Mouse (Mus musculus) hindbrain, postnatal 0 days (tissue): Measurements from ENCODE around the gene Kif18a. TPM values are rescaled to one million over a fixed set of nuclear protein-coding genes. Genes with fewer than 3 reads are reported as not detected.

Experiments
- ATAC-seq: fragments of 200-750 bp; cut with Nextera tagmentation; 2 replicates; pipeline ENCODE4 v1.8.0; 2017; ENCODE audit warnings: mild to moderate bottlenecking, moderate TSS enrichment, moderate library complexity
- DNase-seq: peaks from one replicate; pipeline ENCODE4 v3.0.0-alpha.2; 2015; ENCODE audit warnings: low spot score
- H3K27ac ChIP-seq: fragments of 300-500 bp; sonication (generic); 2 replicates; pipeline ENCODE4 v1.5.1; 2014; ENCODE audit warnings: mild to moderate bottlenecking
- H3K27me3 ChIP-seq: fragments of 300-500 bp; sonication (generic); 2 replicates; pipeline ENCODE4 v1.6.1; 2014; ENCODE audit warnings: low read length, mixed read lengths; ENCODE audit not compliant: insufficient read depth
- H3K36me3 ChIP-seq: fragments of 300-500 bp; sonication (generic); 2 replicates; pipeline ENCODE4 v1.6.1; 2014; ENCODE audit warnings: low read length, mixed read lengths; ENCODE audit not compliant: insufficient read depth
- H3K4me1 ChIP-seq: fragments of 300-500 bp; sonication (generic); 2 replicates; pipeline ENCODE4 v1.6.1; 2014; ENCODE audit warnings: antibody characterized with exemption, low read length, mixed read lengths; ENCODE audit not compliant: insufficient read depth
- H3K4me2 ChIP-seq: fragments of 300-500 bp; sonication (generic); 2 replicates; pipeline ENCODE4 v1.6.1; 2014; ENCODE audit warnings: low read depth, mild to moderate bottlenecking, low read length, moderate library complexity, mixed read lengths
- H3K4me3 ChIP-seq: fragments of 300-500 bp; sonication (generic); 2 replicates; pipeline ENCODE4 v1.5.1; 2014; ENCODE audit warnings: low read length
- H3K9ac ChIP-seq: fragments of 300-500 bp; sonication (generic); replicated peaks from 2 replicates; pipeline ENCODE4 v1.6.1; 2014; ENCODE audit warnings: mild to moderate bottlenecking, low read length, moderate library complexity, mixed read lengths
- H3K9me3 ChIP-seq: fragments of 300-500 bp; sonication (generic); 2 replicates; pipeline ENCODE4 v1.6.1; 2016; ENCODE audit warnings: low read length, mixed read lengths
- CTCF ChIP-seq: IDR thresholded peaks from 2 replicates; pipeline ENCODE4 v1.5.1; 2016; ENCODE audit warnings: antibody characterized with exemption, control low read depth, low read depth
- WGBS: fragments of 180-500 bp; shearing (Covaris S2); extraction: QIAGEN DNeasy Blood & Tissue Kit; methylation state at CpG from one replicate; pipeline ENCODE4 v1.1.7; 2014; 5-methylcytosine and 5-hydroxymethylcytosine counted together
- polyA plus RNA-seq: library from polyadenylated mRNA; unstranded; fragments of >200 nt; fragmentation: Nextera tagmentation; extraction: Ambion mirVana; gene quantifications from 2 replicates; pipeline ENCODE4 v1.2.1, GENCODE M21; 2015
- total RNA-seq: library from RNA; depleted of rRNA; stranded (reverse); fragments of >200 nt; gene quantifications from 2 replicates; pipeline ENCODE4 v1.2.3, GENCODE M21; 2014

The Kif18a gene
- total and polyA plus RNA-seq, 2 experiments from 2014 or later = 3.0 to 3.5 TPM

DNA sequence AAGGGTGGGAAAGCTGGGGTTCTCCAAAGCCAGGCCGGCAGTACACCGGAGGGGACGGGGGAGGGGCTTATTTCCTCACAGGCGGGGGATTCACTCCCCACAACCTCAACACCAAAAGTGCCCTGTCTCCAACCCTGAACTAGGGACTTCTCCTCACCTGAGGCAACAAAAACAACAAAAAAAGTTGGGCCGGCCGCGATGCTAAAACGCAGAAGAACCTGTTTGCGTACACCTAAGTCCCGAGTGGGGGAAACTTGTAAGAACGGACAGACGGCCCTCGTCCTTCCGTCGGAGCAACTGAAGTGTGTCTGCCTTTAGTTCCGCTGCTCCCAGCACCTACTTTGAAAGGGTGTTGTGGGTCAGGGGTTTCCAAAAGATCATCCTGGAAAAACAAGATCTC, 2.5 kb upstream of the Kif18a start:
- Histone ChIP-seq H3K4me1 (0 out of 2 replicates have a peak, but pooled peaks cover 7% of the 10 kb centered on the region), H3K9me3 (no peaks in the 10 kb centered on the region), H3K4me3 (peak overlapping the region; percentile 42), H3K4me2 (peak overlapping the region; percentile 63), H3K9ac (peak overlapping the region; percentile 49; the same call in 1 of the 2 replicates), H3K27me3 (no peaks in the 10 kb centered on the region), H3K36me3 (no peaks in the 10 kb centered on the region), H3K27ac (peak overlapping the region; percentile 58; the same call in 1 of the 2 replicates)
- ATAC-seq = no peak
- peak; percentile 44 for DNase-seq
- no peak for TF ChIP-seq CTCF
- WGBS = 1% methylated on average over 16 of the region's 16 CpGs

DNA sequence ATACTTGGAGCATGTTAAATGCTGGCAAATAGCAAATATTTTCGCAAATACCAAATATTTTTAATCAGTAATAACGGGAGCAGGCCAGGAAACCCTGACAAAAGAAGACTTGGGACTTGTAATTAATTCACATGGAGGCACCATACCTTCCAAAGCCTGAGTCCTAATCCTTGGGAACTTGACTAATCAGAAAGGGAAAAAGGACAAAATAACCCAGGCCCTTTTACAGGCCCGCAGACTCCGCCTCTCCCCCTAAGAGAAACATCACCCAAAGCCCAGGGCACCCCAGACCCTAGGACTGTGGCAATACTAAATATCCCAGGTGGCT, 302 bp upstream of the Kif18a start:
- ATAC-seq = no peak
- 0 out of 2 replicates have a peak, but pooled peaks cover 7% of the 10 kb centered on the region for H3K4me1 ChIP-seq
- peak overlapping the region; percentile 68 for H3K4me3 ChIP-seq
- peak overlapping the region; percentile 58 for H3K9ac ChIP-seq
- no peaks in the 10 kb centered on the region for H3K27me3 ChIP-seq
- H3K27ac ChIP-seq = peak overlapping the region; percentile 69
- H3K4me2 ChIP-seq = peak overlapping the region; percentile 96
- TF ChIP-seq CTCF = no peak
- no peaks in the 10 kb centered on the region for H3K9me3 ChIP-seq
- H3K36me3 ChIP-seq = no peaks in the 10 kb centered on the region
- 4% methylated on average over 4 of the region's 4 CpGs for WGBS
- DNase-seq = no peak

DNA sequence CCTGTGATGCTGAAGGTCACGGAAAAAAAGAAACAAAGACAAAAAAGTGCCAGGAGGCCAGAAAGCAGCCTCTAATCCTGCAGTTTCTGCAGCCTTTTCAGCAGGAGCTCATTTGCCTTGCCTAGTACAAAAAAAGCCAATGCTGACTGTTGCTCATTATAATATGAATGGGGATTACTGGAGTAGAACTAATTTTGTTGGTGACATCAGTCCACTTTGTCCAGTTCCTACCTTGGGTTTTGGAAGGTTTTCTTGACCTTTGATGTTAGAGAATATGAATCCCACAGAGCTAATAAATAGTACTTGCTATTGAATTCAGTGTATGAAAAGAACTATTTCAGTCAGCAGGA, 778 bp downstream of the Kif18a start:
- Histone ChIP-seq H3K9me3 (no peaks in the 10 kb centered on the region), H3K36me3 (no peaks in the 10 kb centered on the region), H3K27ac (peak overlapping the region; percentile 62; the same call in 1 of the 2 replicates), H3K27me3 (no peaks in the 10 kb centered on the region), H3K4me1 (0 out of 2 replicates have a peak, but pooled peaks cover 7% of the 10 kb centered on the region), H3K9ac (peak overlapping the region; percentile 53; the same call in 1 of the 2 replicates), H3K4me2 (peak overlapping the region; percentile 96), H3K4me3 (peak overlapping the region; percentile 68)
- no peak for TF ChIP-seq CTCF
- WGBS = 0% methylated on average over 1 of the region's 1 CpGs
- ATAC-seq (no peak), DNase-seq (no peak)

DNA sequence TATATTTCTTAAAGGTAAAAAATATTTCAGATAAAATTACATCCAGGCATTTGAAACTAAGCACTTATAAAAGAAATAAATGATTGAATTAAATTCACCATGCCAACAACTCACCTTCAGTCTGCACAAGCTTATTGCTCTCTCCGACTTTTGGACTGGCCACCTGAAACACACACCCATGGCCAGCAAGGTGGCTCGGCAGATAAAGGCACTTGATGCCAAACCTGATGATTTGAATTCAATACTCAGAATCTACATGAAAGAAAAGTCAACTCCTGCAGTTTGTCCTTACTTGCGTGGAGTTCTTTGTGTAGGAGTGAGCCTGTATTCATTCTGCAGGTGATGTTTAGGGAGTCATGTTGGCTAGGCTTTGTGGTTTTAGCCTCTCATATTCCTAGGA, 3.6 kb downstream of the Kif18a start:
- Histone ChIP-seq H3K27ac (no peak overlapping the region), H3K9me3 (no peaks in the 10 kb centered on the region), H3K4me3 (no peak overlapping the region), H3K4me2 (no peak overlapping the region), H3K36me3 (no peaks in the 10 kb centered on the region), H3K9ac (no peak overlapping the region), H3K27me3 (no peaks in the 10 kb centered on the region), H3K4me1 (0 out of 2 replicates have a peak, but pooled peaks cover 3% of the 10 kb centered on the region)
- WGBS = 93% methylated on average over 3 of the region's 3 CpGs
- ATAC-seq = no peak
- DNase-seq = no peak
- TF ChIP-seq CTCF = no peak

DNA sequence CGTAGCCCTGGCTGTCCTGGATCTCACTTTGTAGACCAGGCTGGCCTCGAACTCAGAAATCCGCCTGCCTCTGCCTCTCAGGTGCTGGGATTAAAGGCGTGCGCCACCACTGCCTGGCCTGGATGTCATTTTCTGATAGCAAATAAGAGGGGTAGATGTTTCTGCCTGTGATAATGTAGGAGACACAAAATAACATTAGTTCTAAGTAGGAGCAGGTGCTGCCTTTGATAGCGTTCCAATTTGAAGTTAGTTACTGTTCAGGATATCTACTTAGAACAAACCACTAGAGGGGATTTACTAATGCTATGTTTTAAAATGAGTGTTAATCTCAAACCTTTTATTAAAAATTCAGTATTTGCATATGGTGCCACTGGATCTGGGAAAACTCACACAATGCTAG, 8.8 kb downstream of the Kif18a start:
- H3K9ac ChIP-seq = no peak overlapping the region
- H3K36me3 ChIP-seq = no peaks in the 10 kb centered on the region
- ATAC-seq (no peak), DNase-seq (no peak)
- no peaks in the 10 kb centered on the region for H3K4me1 ChIP-seq
- H3K4me2 ChIP-seq = no peak overlapping the region
- H3K4me3 ChIP-seq = no peak overlapping the region
- WGBS = 90% methylated on average over 6 of the region's 6 CpGs
- no peak overlapping the region for H3K27ac ChIP-seq
- no peak for TF ChIP-seq CTCF
- H3K9me3 ChIP-seq = no peaks in the 10 kb centered on the region
- H3K27me3 ChIP-seq = no peaks in the 10 kb centered on the region

DNA sequence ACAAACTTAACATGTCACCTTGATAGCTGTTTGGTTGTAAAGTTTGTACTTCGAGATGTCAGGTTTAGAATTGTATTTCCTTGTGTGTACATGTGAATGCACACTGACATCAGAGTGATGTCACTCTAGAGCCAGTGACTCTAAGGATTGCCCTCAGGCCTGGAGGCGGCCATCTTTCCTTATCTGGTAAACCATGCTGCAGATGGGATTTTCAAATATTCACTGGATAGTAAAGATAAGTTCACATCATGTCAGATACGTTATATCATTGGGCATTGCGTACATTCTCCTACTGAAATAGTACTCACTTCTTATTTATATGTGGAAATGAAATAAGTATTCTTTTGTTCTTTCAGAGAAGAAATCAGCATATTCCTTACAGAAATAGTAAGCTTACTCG, 15.7 kb downstream of the Kif18a start:
- DNase-seq (no peak), ATAC-seq (no peak)
- Histone ChIP-seq H3K27ac (no peak overlapping the region), H3K27me3 (no peaks in the 10 kb centered on the region), H3K4me3 (no peak overlapping the region), H3K4me2 (no peak overlapping the region), H3K9ac (no peak overlapping the region), H3K9me3 (no peaks in the 10 kb centered on the region), H3K4me1 (no peaks in the 10 kb centered on the region), H3K36me3 (no peaks in the 10 kb centered on the region)
- no peak for TF ChIP-seq CTCF
- WGBS = 93% methylated on average over 5 of the region's 5 CpGs

DNA sequence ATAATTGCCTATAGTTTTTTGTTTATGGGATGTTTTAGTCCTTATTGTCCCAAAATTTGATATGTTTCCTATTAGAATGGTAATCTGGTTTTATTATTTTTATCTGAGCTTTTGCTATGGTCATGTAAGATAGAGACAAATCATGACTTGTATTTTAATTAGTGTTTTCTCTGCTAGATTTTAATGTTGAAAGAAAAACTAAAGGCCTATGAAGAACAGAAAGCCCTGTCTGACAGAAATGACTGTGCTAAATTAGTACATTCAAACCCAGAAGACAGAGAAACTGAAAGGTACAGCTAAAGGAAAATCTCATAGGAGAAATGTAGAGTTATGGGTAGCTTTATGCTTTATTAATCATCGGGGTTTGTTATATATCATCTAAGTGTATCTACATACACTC, 17.6 kb downstream of the Kif18a start:
- DNase-seq (no peak), ATAC-seq (no peak)
- WGBS = 97% methylated on average over 1 of the region's 1 CpGs
- Histone ChIP-seq H3K36me3 (no peaks in the 10 kb centered on the region), H3K4me1 (no peaks in the 10 kb centered on the region), H3K9ac (no peak overlapping the region), H3K9me3 (no peaks in the 10 kb centered on the region), H3K27ac (no peak overlapping the region), H3K27me3 (no peaks in the 10 kb centered on the region), H3K4me3 (no peak overlapping the region), H3K4me2 (no peak overlapping the region)
- no peak for TF ChIP-seq CTCF
